Mouse (Mus musculus): ENCODE measurements around the gene Esf1.
"Not testable (repeated sequence)": the region's sequence is repeated elsewhere in the genome, so short reads cannot be mapped to it uniquely, and the experiment has no call there.

Esf1 gene

GRCm38 (mm10) chr2:140093433-140093832 lies 76.9 kb downstream of the Esf1 start:
- no peak for DNase-seq

GRCm38 (mm10) chr2:140084245-140084644 lies 86.1 kb downstream of the Esf1 start:
- DNase-seq, result no peak

- no peak for DNase-seq
Measured at GRCm38 (mm10) chr2:140080747-140081577, 89.4 kb downstream of the Esf1 start.

GRCm38 (mm10) chr2:140079284-140079683 lies 91.1 kb downstream of the Esf1 start:
- DNase-seq, result not testable (repeated sequence)

GRCm38 (mm10) chr2:140078600-140079280 lies 91.6 kb downstream of the Esf1 start:
- DNase-seq, result no peak

- no peak for DNase-seq
Measured at GRCm38 (mm10) chr2:140077476-140077875, 92.9 kb downstream of the Esf1 start.

- no peak for DNase-seq
Measured at GRCm38 (mm10) chr2:140075150-140075549, 95.2 kb downstream of the Esf1 start.
